Mouse (Mus musculus) midbrain, embryonic 11.5 days (tissue): ENCODE data around the gene Gm49450. TPM values are rescaled to one million over a fixed set of nuclear protein-coding genes. Genes with fewer than 3 reads are reported as not detected.
"Not testable (repeated sequence)": the region's sequence is repeated elsewhere in the genome, so short reads cannot be mapped to it uniquely, and the experiment has no call there.

ENCODE experiments used
- ATAC-seq: fragments of 200-750 bp; cut with Nextera tagmentation; 2 replicates; pipeline ENCODE4 v1.8.0; 2017; ENCODE audit warnings: moderate TSS enrichment, moderate library complexity; ENCODE audit not compliant: low FRiP score
- DNase-seq: peaks from one replicate; pipeline ENCODE4 v3.0.0; 2015; ENCODE audit warnings: low spot score; ENCODE audit errors: missing footprints
- H3K27ac ChIP-seq: fragments of 300-500 bp; sonication (generic); 2 replicates; pipeline ENCODE4 v1.5.1; 2014; ENCODE audit warnings: low read depth, low read length
- H3K27me3 ChIP-seq: fragments of 300-500 bp; sonication (generic); 2 replicates; pipeline ENCODE4 v1.6.1; 2014; ENCODE audit warnings: mild to moderate bottlenecking, low read length, moderate library complexity, mixed read lengths; ENCODE audit not compliant: control insufficient read depth, insufficient read depth
- H3K36me3 ChIP-seq: fragments of 300-500 bp; sonication (generic); 2 replicates; pipeline ENCODE4 v1.6.1; 2014; ENCODE audit warnings: mild to moderate bottlenecking, low read length, moderate library complexity, mixed read lengths; ENCODE audit not compliant: control insufficient read depth, insufficient read depth
- H3K4me1 ChIP-seq: fragments of 300-500 bp; sonication (generic); 2 replicates; pipeline ENCODE4 v1.6.1; 2014; ENCODE audit warnings: low read length; ENCODE audit not compliant: control insufficient read depth, insufficient read depth
- H3K4me2 ChIP-seq: fragments of 300-500 bp; sonication (generic); 2 replicates; pipeline ENCODE4 v1.6.1; 2014; ENCODE audit warnings: mild to moderate bottlenecking, moderate library complexity
- H3K4me3 ChIP-seq: fragments of 300-500 bp; sonication (generic); 2 replicates; pipeline ENCODE4 v1.5.1; 2014; ENCODE audit warnings: low read depth, low read length
- H3K9ac ChIP-seq: fragments of 300-500 bp; sonication (generic); 2 replicates; pipeline ENCODE4 v1.6.1; 2014; ENCODE audit warnings: low read length
- H3K9me3 ChIP-seq: fragments of 300-500 bp; sonication (generic); 2 replicates; pipeline ENCODE4 v1.6.1; 2016; ENCODE audit warnings: low read length; ENCODE audit not compliant: control insufficient read depth
- WGBS: fragments of 180-500 bp; shearing (Covaris S2); extraction: QIAGEN DNeasy Blood & Tissue Kit; methylation state at CpG from one replicate; pipeline ENCODE4 v1.1.7; 2014; 5-methylcytosine and 5-hydroxymethylcytosine counted together
- polyA plus RNA-seq: library from polyadenylated mRNA; unstranded; fragments of >200 nt; fragmentation: Nextera tagmentation; extraction: Ambion mirVana; gene quantifications from 2 replicates; pipeline ENCODE4 v1.2.1, GENCODE M21; 2014

Gene Gm49450
- polyA plus RNA-seq, 1 experiment from 2014 or later, result not detected

DNA sequence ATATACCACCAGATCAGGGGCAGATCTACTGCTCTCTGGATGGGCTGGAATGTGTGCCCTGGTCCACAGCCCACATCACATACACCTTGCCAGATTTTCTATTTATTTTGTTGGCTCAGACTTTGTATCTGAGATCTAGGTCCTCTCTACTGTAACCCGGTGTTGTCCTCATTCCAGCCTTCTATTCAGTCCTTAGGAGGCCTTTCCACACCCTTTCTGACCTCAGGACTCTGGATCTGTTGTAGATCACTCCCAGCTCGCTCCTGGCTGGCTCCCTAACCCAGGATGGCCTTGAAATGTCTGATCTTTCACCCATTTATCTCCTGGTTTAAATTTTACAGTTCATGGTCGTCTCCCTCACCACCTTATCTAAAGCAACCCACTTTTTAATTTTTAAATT, 28.7 kb downstream of the Gm49450 start:
- H3K4me1 ChIP-seq, result no peaks in the 10 kb centered on the region
- H3K4me3 ChIP-seq, result no peak overlapping the region
- ATAC-seq, result no peak
- H3K4me2 ChIP-seq, result no peak overlapping the region
- no peaks in the 10 kb centered on the region for H3K27me3 ChIP-seq
- WGBS, result 79% methylated on average over 3 of the region's 3 CpGs
- no peak overlapping the region for H3K9ac ChIP-seq
- DNase-seq, result no peak
- H3K9me3 ChIP-seq, result no peaks in the 10 kb centered on the region
- no peaks in the 10 kb centered on the region for H3K36me3 ChIP-seq
- H3K27ac ChIP-seq, result no peak overlapping the region

DNA sequence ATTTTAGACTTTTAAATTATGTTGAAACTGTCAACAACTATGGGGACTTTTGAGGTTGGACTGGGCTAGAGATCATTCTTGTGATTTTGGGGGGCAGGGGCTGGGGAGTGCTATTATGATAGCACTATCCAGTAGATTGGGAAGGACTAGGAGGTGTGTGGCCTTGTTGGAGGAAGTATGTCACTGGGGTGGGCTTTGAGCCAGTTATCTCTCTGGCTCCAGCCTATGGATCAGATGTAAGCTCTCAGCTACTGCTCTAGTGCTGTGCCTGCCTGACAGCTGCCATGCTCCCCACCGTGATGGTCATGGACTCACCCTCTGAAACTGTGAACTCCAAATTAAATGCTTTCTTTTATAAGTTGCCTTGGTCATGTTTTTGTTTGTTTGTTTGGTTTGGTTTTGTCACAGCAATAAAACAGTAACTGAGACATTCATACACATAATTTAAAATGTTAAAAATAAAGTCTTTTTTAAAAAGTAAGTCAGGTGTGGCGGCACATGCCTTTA, 30.3 kb downstream of the Gm49450 start:
- Histone ChIP-seq H3K27me3 (no peaks in the 10 kb centered on the region), H3K27ac (no peak overlapping the region), H3K4me2 (no peak overlapping the region), H3K9ac (no peak overlapping the region), H3K36me3 (no peaks in the 10 kb centered on the region), H3K9me3 (no peaks in the 10 kb centered on the region), H3K4me3 (no peak overlapping the region), H3K4me1 (no peaks in the 10 kb centered on the region)
- ATAC-seq (no peak), DNase-seq (no peak)
- 86% methylated on average over 2 of the region's 2 CpGs for whole genome bisulfite sequencing

DNA sequence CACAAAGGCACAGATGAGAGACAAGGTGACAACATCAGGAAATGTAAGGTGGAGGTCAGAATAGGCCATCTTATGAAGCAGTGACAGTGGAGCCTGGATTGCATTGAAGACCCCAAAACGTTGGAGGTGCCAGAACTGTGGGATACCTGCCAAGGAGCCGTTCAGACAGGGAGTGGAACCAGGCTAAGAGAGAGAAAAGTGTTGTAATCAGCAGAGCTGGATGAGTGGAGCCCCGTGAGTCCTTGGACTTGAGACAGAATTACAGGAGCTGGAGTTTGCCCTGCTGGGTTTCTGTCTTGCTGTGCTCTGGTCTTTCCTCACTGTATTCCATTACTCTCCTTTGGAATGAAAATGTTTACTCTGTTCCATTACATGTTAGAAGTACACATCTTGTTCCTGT, 30.8 kb downstream of the Gm49450 start:
- H3K27ac ChIP-seq, result no peak overlapping the region
- 57% methylated on average over 3 of the region's 3 CpGs for WGBS
- H3K4me2 ChIP-seq, result no peak overlapping the region
- no peak overlapping the region for H3K4me3 ChIP-seq
- H3K36me3 ChIP-seq, result no peaks in the 10 kb centered on the region
- no peaks in the 10 kb centered on the region for H3K9me3 ChIP-seq
- ATAC-seq (no peak), DNase-seq (no peak)
- H3K27me3 ChIP-seq, result no peaks in the 10 kb centered on the region
- H3K9ac ChIP-seq, result no peak overlapping the region
- no peaks in the 10 kb centered on the region for H3K4me1 ChIP-seq

DNA sequence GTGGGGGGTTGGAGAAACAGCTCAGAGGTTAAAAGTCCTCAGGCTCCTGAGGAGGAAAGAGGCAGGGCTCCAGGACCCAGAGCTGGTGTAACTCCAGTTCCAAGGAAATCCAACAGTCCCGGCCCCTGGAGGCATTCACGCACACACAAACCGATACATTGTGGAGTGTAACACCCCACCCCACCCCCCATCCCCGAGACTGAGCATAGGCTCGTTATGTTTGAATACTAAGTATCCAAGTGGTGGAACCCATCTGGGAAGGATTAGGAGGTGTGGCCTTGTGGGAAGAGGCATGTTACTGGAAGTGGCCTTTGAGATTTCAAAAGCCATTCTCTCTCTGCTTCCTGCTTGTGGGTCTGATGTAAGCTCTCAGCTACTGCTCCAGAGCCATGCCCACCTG, 31.8 kb downstream of the Gm49450 start:
- no peak overlapping the region for H3K9ac ChIP-seq
- H3K4me2 ChIP-seq, result no peak overlapping the region
- no peak overlapping the region for H3K27ac ChIP-seq
- ATAC-seq, result no peak
- H3K36me3 ChIP-seq, result no peaks in the 10 kb centered on the region
- peaks cover 4% of the 10 kb centered on the region for H3K4me1 ChIP-seq
- H3K27me3 ChIP-seq, result no peaks in the 10 kb centered on the region
- H3K9me3 ChIP-seq, result no peaks in the 10 kb centered on the region
- 85% methylated on average over 5 of the region's 5 CpGs for WGBS
- H3K4me3 ChIP-seq, result no peak overlapping the region
- no peak for DNase-seq

DNA sequence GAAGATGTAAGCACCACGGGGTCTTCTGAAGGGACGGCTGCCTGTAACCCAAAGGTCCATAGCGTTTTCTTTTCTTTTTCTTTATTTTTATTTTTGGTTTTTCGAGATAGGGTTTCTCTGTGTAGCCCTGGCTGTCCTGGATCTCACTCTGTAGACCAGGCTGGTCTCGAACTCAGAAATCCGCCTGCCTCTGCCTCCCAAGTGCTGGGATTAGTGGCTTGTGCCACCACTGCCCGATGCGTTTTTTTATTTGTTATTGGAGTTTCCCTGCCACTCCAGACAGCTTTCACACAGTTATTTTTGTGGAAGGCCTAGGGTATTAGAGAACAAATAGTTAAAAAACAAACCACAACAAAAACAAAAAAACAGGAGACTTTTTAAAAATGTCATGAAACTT, 34.9 kb downstream of the Gm49450 start:
- not testable (repeated sequence) for H3K27me3 ChIP-seq, H3K9me3 ChIP-seq, H3K36me3 ChIP-seq, ATAC-seq, H3K27ac ChIP-seq
- H3K9ac ChIP-seq, result peak overlapping the region; percentile 89
- 32% methylated on average over 8 of the region's 8 CpGs for WGBS
- peak overlapping the region; percentile 59 for H3K4me2 ChIP-seq
- peaks cover 11% of the 10 kb centered on the region for H3K4me1 ChIP-seq
- DNase-seq, result peak; percentile 76
- peak overlapping the region; percentile 92 for H3K4me3 ChIP-seq

DNA sequence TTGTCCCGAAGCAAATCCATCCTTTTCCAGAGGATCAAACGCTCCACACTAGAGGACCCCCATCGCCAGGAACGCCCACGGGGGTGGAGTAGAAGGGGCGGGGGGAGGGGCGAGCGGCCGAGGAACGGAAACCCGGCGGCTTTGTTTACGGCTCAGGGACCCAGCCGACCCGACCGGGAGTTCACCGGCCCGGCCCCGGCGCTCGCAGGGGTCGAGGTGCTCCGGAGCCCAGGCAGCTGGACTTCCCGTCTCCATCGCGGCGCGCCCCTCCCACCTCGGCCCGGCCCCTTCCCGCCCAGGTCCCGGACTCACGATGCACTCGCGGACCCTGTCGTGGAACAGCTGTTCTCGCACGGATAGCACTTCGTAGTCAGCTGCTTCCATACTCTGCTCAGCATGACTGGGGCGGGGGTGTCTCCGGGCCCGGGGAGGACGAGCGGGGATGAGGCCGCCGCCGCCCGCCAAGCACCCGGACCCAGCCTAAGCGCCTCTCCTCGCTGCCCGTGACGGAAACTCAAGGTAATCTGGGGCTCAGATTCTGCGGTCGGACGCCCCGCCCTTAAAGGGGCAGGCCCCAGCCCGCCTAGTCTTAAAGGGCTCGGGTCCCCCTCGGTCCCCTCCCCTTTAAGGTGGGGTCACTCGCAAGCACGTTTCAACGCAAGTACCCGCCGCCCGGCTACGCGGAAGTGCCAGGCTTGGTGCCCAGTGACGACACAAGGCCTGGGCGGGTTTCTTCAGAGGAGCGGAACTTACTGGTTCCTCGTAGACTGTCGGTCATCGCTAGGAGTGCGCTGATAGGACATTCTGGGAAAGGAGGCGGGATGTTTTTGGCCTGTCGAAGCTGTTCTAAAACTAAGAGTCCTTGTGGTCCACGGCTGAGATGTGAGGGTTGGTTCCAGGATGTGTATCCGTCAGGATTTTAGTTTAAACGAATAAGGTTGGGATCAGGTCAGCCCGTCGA, 35.5 kb downstream of the Gm49450 start, which contains the start of gene Lmbr1l:
Gene Lmbr1l (minus strand): TSS at position 694 of the 961 bp plus-strand sequence.
- H3K27ac ChIP-seq, result peak within 1 kb of the TSS; percentile 89
- WGBS, result under 1% methylated on average over 82 of the region's 82 CpGs
- peak within 1 kb of the TSS; percentile 59 for H3K4me2 ChIP-seq
- H3K9ac ChIP-seq, result peak within 1 kb of the TSS; percentile 89
- H3K4me3 ChIP-seq, result peak within 1 kb of the TSS; percentile 92
- H3K27me3 ChIP-seq, result no peaks in the 10 kb centered on the region
- H3K4me1 ChIP-seq, result peaks cover 11% of the 10 kb centered on the region
- ATAC-seq (peak; percentile 98), DNase-seq (peak; percentile 99)
- no peaks in the 10 kb centered on the region for H3K36me3 ChIP-seq
- no peaks in the 10 kb centered on the region for H3K9me3 ChIP-seq

DNA sequence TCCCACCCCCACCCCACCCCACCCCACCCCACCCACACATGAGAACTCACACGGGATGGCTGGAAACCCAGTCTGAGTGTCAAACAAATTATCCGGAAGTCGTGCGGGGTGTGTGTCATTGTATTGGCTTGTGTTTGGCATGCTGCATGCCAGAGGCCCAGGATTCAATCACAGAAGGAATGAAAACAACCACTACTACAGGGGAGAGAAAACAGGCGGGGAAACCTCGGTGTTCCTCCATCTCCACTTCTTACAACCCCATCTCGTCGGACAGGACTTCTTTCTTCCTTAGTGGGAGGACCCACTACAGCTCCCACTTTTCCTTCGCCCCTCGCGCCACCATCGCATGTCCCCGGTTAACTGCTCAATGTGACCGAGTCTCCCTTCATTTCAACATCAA, 36.3 kb downstream of the Gm49450 start:
- Histone ChIP-seq H3K4me3 (peak overlapping the region; percentile 92), H3K27me3 (no peaks in the 10 kb centered on the region), H3K9ac (peak overlapping the region; percentile 89), H3K27ac (peak overlapping the region; percentile 89), H3K36me3 (peaks cover under 1% of the 10 kb centered on the region; the same call in 1 of the 2 replicates), H3K4me2 (peak overlapping the region; percentile 59), H3K4me1 (peaks cover 11% of the 10 kb centered on the region), H3K9me3 (no peaks in the 10 kb centered on the region)
- under 1% methylated on average over 14 of the region's 14 CpGs for WGBS
- no peak for DNase-seq
- ATAC-seq, result peak; percentile 0; the same call in 1 of the 2 replicates

DNA sequence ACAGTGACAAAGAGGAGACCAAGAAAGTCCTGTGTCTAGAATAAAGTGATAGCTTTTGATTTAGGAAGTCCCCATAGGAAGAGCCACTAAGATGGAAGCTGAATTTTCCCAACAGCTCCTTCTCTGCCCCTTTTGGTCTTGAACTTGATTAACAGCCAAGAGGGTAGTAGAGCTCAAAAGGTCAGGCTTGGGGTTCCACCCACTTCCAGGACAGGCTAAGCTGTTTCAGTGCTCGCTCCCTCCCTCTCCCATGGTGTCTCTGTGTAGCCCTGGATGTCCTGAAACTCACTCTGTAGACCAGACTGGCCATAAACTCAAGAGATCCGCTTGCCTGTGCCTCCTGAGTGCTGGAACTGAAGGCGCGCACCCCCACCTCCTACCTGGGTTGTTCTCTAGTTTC, 37.3 kb downstream of the Gm49450 start:
- ATAC-seq, result no peak
- H3K4me3 ChIP-seq, result no peak overlapping the region

DNA sequence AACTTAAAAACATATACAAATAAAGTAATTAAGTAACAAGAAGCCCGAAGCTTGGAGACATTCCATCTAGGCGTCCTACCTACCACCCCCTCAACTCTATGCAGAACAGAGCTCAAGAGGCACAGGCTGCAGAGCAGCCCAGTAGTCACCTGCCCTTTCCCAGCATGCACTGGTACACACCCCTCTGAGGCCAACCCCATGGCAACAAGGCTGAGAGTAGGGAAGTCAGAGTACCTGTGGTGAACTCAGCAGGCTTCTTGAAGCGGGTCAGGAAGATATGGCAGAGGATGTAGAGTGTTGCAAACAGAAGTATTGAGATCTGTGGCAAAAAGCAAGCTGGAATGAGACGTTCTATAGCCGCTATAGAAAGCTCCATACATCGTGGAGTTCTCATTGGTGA, 38.4 kb downstream of the Gm49450 start:
- ATAC-seq (no peak), DNase-seq (no peak)
- Histone ChIP-seq H3K36me3 (peaks cover 15% of the 10 kb centered on the region; the same call in 1 of the 2 replicates), H3K27me3 (no peaks in the 10 kb centered on the region), H3K9me3 (no peaks in the 10 kb centered on the region), H3K4me1 (peaks cover 11% of the 10 kb centered on the region), H3K4me3 (no peak overlapping the region), H3K27ac (no peak overlapping the region), H3K9ac (no peak overlapping the region), H3K4me2 (no peak overlapping the region)
- WGBS, result 92% methylated on average over 6 of the region's 6 CpGs

More for the DNA sequence above, 37.3 kb downstream of the Gm49450 start:
- H3K4me2 ChIP-seq, result peak overlapping the region; percentile 59
- H3K9ac ChIP-seq, result no peak overlapping the region
- no peaks in the 10 kb centered on the region for H3K9me3 ChIP-seq
- no peaks in the 10 kb centered on the region for H3K27me3 ChIP-seq
- peaks cover 11% of the 10 kb centered on the region for H3K4me1 ChIP-seq
- H3K27ac ChIP-seq, result no peak overlapping the region
- DNase-seq, result no peak
- H3K36me3 ChIP-seq, result peaks cover 9% of the 10 kb centered on the region; the same call in 1 of the 2 replicates
- 89% methylated on average over 4 of the region's 4 CpGs for WGBS
